Mouse (Mus musculus) adrenal gland, adult (tissue): ENCODE data around the gene Pcsk2.

ENCODE experiments used
- DNase-seq, 2 experiments: peaks; one replicate each; pipeline ENCODE4 v3.0.0; 2022 to 2023; ENCODE audit warnings: low spot score in 1 of 2; ENCODE audit not compliant: inconsistent age in 2 of 2

The Pcsk2 gene

DNA sequence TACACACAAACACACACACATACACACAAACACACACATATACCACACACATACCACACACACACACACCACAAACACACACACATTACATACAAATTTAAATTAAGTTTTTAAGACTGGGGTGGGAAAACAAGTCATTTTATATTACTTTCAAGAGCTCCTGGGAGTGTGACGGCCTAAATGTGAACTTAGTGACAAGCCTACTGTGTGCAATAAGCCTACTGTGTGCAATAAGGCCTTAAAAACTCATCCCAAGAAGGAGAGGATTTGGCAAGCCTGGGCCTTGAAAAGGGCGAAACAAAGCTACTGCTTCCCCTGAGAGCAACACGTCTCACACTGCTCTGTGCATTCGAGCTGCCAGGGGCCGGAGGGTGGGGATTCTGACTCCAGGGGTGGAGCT, 286.8 kb downstream of the Pcsk2 start:
- DNase-seq: no peak

DNA sequence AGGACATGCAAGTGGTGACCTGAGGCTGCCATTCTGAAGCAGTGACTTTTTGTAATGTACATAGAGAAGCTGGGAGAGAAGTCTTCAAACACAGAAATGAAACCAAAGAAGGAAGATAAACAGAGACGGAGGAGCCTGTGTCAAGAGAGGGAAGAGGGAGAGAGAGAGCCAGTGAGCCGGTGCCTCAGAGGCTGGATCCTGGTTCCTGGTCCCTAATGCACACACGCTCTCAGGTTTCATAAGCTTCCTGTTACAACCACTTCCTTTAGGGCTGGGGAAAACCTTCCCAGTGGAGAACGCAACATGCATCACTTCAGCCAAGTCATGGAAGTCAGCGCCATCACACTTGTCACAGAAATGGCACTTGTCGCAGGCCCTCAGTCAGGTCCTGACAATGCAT, 288.1 kb downstream of the Pcsk2 start:
- no peak for DNase-seq

DNA sequence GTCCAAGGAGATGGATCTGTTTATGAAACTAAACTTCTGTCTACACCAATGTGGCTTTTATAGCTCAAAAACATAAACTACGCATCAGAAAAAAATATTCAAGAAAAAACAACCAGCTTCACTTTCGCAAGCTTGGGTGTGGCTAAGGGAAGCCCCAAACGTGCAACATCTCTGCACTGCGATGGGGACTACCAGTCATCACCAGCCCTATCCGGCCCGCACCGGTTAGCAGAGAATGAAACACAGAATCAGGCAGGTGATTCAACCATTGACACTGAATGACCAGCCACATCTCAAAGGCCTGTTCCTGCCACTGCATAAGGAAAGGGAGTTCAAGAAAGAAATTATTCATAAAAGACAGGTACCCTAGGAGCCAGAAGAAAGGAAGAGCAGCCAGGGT, 289.9 kb downstream of the Pcsk2 start:
- no peak for DNase-seq

DNA sequence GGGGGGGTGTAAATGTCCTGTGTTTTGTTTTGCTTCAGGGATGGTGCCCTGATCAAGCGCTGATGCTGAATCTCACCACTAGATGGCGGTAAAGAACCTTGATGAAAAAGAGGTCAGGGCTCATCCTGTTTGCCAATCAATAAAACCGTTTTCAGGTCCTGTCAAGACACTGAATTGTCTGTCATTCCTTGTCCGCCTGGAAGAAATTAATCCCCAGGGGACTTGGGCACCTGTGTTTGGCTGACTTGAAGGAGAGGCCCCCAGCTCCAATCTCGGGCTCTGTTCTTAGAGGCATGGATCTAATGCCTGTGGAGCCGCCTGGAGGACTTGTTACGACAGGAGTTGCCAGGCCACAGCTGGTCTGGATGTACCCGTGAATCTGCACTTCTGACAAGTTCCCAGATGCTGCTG, 291.3 kb downstream of the Pcsk2 start:
- peak; percentile 66 to 93 for DNase-seq

DNA sequence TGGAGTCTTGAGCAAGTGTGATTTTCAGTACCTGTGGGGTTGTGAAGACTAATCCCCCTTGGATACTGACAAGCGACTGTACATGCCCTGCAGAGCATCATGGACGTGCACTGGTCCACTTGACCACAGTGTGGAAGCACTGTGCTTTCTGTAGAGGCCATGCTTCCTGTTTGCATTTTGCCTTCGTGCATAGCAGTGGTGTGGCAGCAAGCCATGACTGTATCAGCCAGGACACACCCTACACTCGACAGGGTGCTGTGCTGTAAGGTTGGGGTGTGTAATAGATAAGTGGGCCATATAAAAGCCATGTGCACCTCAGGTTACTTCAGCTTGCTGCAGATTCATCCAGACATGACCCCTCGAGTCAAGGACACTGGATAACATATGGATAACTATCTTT, 292.7 kb downstream of the Pcsk2 start:
- no peak for DNase-seq

DNA sequence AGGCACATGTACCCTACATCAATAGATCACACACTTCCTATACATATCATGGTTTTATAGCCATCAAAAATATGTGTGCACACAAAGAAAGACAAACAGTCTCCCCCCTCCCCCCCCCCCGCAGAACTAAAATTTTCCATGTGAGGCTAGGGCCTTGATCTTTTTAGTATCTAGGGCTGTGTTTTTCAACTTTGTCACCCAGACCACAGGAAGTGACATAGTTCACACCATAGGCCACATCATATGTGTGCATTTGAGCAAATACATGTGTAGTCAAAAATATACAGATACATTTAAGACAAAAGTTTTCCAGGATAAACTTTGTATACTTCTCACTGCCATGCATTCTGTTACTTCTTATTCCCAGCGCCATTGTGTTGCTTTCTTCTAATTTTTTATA, 293.5 kb downstream of the Pcsk2 start:
- DNase-seq: no peak

DNA sequence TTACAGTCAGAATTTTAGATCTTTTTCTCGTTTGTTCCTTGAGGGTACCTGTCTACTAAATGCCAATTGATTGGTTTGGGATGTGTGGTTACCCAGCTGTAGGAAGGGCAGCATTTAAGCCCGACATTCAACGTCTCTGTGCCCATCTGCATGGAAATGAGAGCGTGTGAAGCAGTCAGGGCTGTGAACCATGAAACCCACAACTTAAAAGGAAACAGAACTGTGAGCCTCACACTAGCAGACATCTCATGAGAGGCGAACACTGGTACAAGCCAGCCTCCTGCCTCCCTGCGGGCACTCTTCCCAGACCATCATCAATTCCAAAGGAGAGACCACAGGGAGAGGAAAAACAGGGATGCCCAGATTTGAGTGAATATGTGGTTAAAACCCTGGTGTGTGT, 294.9 kb downstream of the Pcsk2 start:
- DNase-seq: no peak

DNA sequence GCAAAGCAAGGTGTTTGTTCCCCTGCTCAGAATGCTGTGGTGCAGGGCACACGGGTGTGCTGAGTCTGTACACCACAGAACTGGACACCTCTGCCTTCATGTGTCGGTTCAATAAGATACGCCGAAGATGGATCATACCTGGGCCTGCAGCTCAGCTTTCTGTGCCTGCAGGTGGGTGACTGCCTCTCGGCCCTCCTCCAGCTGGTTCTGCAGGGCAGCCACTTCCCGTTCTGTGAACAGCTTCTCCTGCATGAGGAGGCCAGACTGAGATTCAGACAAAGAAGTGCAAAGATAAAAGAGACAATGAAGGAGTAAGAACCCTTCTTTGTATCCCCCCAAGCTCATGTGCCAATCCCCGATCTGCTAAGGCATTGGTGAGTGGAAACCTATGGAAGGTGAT, 295.6 kb downstream of the Pcsk2 start:
- DNase-seq: no peak

DNA sequence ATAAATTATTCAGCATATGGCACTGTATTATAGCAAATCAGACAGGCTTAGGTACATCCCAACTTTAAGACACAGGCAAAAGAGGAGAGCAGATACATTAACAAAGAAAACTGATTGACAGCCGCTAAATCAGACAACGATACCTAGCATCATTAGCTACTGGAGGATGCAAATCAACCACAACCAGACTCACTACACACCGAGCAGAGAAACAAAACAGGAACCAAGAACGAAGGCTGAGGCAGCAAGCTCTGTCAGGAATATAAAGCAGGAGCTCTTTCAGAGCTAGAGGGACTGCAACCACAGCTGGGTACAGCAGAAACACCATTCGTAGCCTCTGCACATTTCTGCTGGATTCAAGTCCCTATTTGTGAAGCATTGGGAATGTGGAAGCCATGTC, 298.8 kb downstream of the Pcsk2 start:
- no peak for DNase-seq

DNA sequence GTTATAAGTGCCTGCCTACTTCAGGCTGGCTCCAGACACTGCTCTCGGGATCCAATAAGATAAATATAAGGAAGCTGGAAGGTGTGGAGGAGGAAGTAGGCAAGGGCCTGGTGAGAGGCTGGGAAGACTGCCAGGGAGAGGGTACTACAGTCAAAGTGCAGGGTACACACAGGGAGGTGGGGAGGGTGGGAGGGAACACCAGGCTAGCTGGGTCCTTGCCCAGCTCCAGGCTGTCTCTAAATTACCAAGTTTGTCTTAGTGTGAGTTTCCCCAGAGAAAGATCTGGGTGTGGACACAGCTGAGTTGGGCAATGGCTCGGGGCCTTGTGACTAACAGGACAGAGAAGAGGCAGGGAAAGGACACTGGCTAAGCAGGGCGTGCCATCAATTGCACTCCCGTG, 300.8 kb downstream of the Pcsk2 start:
- DNase-seq: peak in 1 of 2 experiments; percentile 76

DNA sequence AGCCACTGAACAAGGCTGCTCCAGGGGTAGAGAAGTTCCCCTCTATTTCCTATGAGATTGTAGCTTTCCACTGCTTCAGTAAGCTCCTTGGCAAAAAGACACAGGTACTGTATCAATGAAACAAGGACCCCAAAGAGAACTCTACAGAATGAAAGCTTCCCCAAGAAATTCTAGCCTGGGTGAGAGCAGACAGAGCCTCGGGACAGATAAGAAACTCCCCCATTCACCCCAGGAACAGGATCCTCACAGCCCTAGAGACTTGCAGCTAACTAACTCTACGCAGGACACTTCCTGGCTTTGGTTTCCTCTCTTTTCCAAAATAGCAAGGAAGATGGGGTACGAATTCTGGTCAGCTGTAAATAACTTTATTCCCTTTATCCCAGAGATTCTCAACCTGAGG, 301.3 kb downstream of the Pcsk2 start:
- DNase-seq: no peak

DNA sequence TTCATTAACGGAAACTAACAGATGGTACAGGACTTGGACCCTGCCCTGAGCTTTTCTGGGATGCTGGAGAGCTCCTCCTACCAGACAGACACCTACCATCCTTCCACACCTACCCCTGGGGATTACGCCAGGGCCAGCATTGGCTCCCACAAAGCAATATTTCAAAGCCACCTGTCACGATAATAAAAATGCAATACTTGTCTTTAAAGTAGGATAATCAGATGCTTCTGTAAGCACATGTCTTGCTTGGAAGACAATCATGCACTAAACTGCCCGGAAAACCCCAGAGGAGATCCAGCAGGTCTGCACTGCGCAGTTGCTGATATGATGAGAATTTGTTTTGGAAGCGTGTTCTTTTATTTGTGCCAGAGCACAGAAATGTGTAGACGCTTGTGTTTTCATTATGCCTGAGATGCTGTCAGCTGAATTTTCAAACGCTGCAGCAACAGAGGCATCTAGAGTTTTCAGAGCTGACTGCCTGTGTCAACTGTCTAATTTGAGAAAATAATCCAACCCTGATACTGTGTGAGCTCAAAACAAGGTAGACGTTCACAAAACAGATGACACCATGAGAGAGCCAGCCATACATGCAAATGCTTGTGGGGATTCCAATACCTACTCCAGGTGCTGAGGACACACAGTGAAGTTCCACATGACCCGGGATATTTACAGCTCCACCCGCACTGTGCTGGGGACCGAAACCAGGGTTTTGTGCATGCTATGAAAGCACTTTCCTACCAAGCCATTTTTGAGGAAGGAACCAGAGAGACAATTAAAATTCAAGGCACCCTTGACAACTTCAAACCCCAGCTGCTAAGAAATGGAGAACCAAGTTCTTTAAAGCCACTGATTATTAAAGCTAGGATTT, 305.6 kb downstream of the Pcsk2 start:
- no peak for DNase-seq

DNA sequence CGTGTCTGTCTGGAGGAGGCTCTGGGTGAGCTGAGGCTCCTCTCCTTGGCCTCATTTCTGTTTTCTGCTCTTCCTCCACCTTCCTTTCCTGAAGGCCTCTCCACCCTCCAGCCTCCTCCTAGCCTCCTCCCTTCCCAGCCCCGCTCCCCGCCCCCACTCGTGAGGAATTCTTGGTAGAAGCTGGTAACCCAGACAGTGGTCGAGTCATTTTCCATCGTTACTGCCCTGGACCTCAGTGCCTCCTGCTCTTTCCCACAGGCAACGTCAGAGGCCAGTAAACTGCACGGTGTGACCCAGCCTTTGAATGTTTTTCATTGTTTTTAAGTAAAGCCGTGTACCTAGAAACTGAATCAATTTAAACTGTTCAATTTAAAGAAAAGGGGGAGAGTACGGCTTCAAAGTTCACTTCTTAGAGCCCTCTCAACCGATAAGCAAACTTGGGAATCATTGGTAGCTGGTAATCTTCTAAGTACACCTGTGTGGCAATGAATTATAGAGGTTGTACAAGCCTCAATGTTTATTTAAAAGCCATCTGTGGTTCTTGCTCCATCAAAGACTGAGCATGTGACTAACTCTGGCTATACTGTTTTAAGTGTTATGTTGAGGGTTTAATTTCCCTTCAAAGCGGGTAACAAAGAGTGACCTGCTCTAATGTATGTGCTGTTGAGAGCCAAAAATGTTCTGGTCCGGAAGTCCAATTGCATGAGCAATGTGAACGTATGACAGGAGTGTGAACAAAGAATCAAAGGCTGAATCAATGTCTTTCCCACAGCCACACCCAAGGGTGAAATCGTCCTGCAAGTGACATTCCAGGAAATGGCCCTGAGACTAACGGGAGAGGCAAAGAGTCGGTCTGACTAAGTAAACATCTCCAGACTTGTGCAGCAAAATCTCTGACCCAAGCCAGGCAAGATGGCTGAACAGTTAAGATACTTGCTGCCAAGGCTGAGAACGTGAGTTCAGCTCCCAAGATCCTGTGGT, 306.6 kb downstream of the Pcsk2 start:
- no peak for DNase-seq

DNA sequence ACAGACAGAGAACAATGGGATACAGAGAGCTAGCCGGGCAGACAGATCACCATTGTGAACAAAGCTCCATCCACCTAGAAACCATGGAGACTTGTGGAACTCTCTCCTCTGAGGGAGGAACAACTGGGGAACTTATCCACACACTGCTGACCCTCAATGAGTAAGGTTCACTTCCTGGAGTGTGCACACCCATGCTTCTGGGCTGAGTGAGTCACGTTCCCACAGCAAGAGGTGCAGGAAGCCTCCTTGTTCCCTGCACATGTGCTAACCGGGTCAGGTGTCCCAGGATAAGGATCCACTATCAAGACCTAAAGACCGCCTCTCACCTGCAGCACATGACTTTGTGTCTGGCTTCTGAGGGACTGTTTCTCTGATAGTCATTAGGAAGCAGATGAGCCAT, 307.5 kb downstream of the Pcsk2 start:
- no peak for DNase-seq

DNA sequence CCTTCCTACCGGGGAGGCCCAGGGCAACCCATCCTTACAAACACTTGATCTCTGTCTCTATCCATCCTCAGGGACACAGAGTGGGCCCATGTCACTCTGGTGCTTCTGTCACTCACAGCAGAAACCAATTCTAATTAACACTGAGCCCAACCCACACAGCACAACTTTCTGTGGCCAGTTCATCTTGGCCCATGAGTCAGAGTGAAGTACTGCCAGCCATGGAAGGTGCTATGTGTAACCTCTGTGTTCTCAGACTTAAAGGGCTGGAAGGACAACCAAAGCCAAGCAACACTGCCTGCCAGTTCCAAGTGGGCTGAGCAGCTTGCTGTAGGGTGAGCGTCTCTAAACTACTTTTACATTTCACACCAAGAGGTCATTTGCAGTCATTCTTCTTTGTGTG, 313.2 kb downstream of the Pcsk2 start:
- DNase-seq: no peak

DNA sequence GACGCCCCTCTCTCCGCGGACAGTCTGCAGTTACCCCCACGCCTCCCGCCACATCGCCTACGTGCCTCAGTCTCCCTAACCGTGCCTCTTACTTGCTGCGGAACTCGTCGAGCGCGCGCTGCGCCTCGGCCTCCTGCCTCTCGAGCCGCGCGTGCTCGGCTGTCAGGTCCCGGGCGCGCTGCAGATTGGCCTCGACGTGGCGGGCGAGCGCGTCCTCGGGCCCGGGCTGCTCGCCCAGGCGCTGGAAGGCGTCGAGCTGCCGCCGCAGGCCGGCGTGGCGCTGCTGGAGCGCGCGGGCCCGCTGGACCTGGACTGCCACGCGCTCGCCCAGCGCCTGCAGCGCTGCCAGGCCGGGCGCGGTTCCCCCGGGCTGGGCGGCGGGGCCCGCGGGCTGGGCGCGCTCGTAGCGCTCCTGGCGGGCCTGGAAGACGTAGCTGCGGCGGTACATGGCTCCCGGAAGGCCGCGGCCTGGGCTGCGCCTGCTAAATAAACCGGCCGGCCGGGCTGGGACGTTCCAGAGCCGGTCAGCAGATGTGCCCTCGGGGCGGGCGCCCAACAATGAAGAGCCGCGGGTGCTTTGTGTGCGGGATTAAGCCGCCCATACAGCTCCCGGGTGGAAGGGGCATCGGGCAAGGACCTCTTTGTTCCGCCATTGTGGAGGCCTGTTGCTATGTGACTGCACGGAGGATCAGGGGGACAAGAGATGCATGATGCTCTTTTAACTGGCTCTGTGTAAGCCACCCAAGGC, 316.7 kb downstream of the Pcsk2 start, which contains the start of gene Bfsp1:
Gene Bfsp1, minus strand, starts transcription at position 690 of the 748 bp plus-strand sequence.
- peak; percentile 49 to 81 for DNase-seq

DNA sequence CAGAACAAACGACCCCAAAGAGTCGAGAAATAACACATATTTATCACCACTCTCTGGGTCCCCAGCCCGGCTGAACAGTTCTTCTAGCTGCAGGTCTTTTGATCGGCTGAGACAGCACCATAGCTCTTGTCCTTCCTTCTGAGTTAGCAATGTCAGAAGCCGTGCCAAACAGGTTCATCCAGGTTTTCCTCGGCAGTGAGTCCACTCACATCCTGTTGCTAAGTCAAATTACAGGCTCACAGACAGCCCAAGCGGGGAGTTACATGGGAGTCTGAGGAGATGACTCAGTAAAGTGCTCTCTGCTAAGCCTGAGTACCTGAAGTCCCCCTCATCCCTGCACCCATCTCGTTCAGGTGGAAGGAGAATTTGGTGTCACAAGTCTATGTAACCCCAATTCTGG, 318.6 kb downstream of the Pcsk2 start:
- no peak for DNase-seq
